Mouse (Mus musculus) kidney, adult 9 months (tissue): ENCODE results near the gene Cebpg.
A peak's percentile ranks its signal among the peaks of the same experiment; 100 is the strongest.

Experiments used
- DNase-seq: peaks from one replicate; pipeline ENCODE4 v3.0.0; 2022

The Cebpg gene

DNA sequence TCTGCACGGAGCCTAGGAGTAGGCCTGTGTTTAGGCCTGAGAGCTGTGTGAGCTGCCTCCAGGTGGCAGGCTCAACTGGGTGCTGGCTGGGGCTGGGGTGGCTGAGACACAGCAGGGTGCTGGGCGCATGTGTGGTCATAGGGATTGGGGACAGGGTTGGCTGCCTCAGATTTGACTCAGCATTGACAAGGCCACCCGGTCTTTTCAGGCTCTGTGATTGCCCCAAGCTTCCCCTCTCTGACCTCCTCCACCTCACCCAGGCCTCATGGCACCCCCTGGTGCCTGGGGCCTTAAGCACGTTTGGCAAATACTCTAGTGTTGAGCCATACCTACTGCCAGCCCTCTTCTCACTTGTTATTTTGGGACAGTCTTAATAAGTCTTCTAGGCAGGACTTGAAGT, 33.1 kb downstream of the Cebpg start:
- no peak for DNase-seq

DNA sequence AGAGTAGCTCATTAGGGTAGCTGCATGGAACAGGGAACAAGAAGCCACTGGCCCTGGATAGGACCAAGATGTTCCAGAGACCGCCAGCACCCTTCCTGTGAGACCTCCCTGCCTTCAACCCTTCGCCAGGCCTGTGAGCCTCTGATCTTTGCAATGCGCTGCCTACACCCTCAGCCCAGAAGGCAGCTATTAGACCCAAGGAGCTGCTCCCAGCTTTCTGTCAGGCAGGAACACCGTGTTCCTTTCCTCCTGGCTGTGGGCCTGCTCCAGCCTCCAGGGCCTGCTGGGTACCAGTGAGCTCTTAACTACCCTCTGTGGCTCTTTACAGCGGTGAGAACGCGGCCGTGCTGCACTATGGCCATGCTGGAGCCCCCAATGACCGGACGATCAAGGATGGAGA, 35.0 kb downstream of the Cebpg start:
- no peak for DNase-seq

DNA sequence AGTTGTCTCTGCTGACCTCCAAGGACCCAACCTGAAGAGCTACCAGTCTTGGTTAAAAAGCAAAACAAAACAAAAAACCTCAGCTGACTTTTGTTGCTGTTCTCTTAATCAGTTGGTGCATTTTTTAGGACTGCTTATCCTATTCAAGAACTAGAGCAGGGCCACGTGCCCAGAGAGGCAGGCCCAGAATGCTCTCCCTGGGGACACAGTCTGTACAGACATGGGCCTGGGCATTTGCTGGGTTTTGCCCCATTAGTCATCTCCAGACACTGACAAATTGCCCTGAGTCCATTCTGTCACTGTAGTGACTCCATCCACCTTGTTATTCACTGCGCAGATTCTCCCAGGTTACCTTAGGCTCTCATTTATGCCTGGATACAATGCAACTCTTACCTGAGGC, 41.1 kb downstream of the Cebpg start:
- DNase-seq = no peak

DNA sequence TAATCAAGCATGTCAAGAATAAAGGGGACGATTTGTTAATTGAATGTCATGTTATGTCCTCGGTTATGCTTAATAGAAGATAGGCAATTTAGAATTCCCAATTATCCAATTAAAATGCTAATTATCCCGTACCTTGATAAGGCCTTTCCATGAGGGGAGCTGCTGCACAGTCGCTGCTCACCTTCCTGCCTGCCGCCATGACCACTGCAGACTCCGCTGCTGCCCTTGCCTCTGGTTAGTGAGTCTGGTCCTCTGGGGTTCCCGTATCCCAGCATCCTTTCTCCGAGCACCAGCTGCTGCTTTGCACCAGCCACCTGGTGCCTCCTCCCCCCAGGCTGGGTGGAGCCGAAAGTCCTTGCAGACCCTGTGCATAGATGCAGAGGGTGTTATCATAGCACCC, 43.1 kb downstream of the Cebpg start:
- no peak for DNase-seq

DNA sequence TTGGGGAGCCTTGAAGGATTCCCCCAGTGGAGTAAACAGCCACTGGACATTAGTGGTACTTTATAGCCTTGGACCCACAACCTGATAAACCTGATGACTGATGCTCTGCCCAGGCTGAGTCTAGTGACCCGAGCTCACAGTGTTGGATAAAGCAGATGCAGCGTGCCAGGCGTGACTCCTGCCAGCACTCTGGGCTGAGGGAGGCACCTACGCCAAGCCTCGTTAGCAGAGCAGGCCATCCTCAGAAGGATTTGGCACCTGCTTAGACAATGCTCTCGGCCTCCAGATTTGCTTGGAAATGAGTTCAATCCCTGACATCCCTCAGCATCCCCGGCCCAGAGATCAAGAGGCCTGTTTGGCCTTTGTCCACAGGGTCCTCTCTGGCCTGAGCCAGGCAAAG, 49.7 kb downstream of the Cebpg start:
- no peak for DNase-seq

DNA sequence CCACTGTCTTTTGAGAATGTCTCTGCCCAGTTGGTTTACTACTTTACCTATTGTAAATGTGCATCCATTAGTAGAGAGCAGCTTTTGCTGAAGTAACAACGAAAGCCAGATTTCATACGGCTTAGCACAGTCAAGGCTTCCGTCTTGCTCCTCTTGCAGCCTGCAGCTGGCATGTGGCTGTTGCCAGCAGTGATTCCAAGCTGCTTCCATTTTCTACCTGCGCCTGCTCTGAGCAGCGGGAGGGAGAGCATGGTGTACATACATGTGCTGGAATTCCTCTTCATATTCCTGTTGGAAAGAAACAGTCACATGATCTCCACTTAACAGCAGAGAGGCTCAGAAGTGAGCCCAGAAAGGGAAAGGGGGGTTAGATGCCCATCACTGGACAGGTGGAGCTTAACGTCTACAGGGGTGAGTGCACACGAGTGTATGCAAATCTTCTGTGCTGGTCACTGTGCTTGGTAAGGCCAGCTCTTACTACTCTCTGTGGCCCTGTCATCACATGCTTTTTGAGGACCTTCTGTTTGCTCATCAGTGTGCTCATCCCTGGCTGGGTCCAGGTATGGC, 53.1 kb downstream of the Cebpg start:
- no peak for DNase-seq

DNA sequence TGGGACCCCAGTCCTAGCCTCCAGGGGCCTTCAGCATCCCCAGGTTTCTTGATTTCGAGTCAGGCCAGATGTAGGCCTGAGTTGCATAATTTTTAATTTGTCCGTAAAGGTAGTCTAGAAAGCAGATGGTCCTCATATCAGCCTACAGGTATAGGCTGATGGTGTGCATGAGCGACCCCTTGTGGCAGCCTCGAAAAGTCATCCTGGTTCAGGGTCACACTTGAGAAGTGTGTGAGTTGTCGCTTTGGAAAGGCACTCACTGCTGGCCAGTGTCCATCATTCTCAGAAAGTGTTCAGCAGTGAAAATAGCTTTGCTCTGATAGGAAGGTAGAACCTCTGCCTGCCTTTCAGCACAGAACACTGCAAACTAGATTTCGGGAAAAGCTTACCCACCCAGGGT, 55.5 kb downstream of the Cebpg start:
- DNase-seq = peak; percentile 40
